Mouse (Mus musculus) embryonic facial prominence, embryonic 11.5 days (tissue): Measurements from ENCODE around the gene Macrod2. TPM values are rescaled to one million over a fixed set of nuclear protein-coding genes. Genes with fewer than 3 reads are reported as not detected.

ENCODE experiments used
- ATAC-seq: fragments of 200-750 bp; cut with Nextera tagmentation; replicated peaks from 2 replicates; pipeline ENCODE4 v1.8.0; 2017; ENCODE audit warnings: low read depth; ENCODE audit not compliant: insufficient number of reproducible peaks, low FRiP score, low TSS enrichment
- DNase-seq: peaks from one replicate; pipeline ENCODE4 v3.0.0-alpha.2; 2015; ENCODE audit warnings: low spot score
- H3K27ac ChIP-seq: fragments of 300-500 bp; sonication (generic); replicated peaks from 2 replicates; pipeline ENCODE4 v1.5.1; 2014; ENCODE audit warnings: mild to moderate bottlenecking, low read depth, low read length, control low read depth
- H3K27me3 ChIP-seq: fragments of 300-500 bp; sonication (generic); 2 replicates; pipeline ENCODE4 v1.6.1; 2014; ENCODE audit warnings: mild to moderate bottlenecking, low read length, moderate library complexity, mixed read lengths; ENCODE audit not compliant: control insufficient read depth, insufficient read depth
- H3K36me3 ChIP-seq: fragments of 300-500 bp; sonication (generic); replicated peaks from 2 replicates; pipeline ENCODE4 v1.6.1; 2014; ENCODE audit warnings: low read depth, mild to moderate bottlenecking, low read length, moderate library complexity, mixed read lengths; ENCODE audit not compliant: control insufficient read depth, insufficient read depth
- H3K4me1 ChIP-seq: fragments of 300-500 bp; sonication (generic); 2 replicates; pipeline ENCODE4 v1.6.1; 2014; ENCODE audit warnings: low read length, mixed read lengths; ENCODE audit not compliant: control insufficient read depth, insufficient read depth
- H3K4me2 ChIP-seq: fragments of 300-500 bp; sonication (generic); 2 replicates; pipeline ENCODE4 v1.6.1; 2014; ENCODE audit warnings: low read depth, mild to moderate bottlenecking, control low read depth, low read length, moderate library complexity
- H3K4me3 ChIP-seq: fragments of 300-500 bp; sonication (generic); 2 replicates; pipeline ENCODE4 v1.5.1; 2014; ENCODE audit warnings: low read depth, low read length, control low read depth
- H3K9ac ChIP-seq: fragments of 300-500 bp; sonication (generic); replicated peaks from 2 replicates; pipeline ENCODE4 v1.6.1; 2014; ENCODE audit warnings: mild to moderate bottlenecking, control low read depth, low read length
- H3K9me3 ChIP-seq: fragments of 300-500 bp; sonication (generic); replicated peaks from 2 replicates; pipeline ENCODE4 v1.6.1; 2016; ENCODE audit warnings: mild to moderate bottlenecking, low read length, inconsistent platforms, mixed read lengths; ENCODE audit not compliant: control insufficient read depth
- WGBS: fragments of 180-500 bp; shearing (Covaris S2); extraction: QIAGEN DNeasy Blood & Tissue Kit; methylation state at CpG from one replicate; pipeline ENCODE4 v1.1.7; 2014; 5-methylcytosine and 5-hydroxymethylcytosine counted together
- polyA plus RNA-seq: library from polyadenylated mRNA; unstranded; fragments of >200 nt; fragmentation: Nextera tagmentation; extraction: Ambion mirVana; gene quantifications from 2 replicates; pipeline ENCODE4 v1.2.1, GENCODE M21; 2014

Gene Macrod2
- polyA plus RNA-seq, 1 experiment from 2014 or later, result 33.8 TPM

DNA sequence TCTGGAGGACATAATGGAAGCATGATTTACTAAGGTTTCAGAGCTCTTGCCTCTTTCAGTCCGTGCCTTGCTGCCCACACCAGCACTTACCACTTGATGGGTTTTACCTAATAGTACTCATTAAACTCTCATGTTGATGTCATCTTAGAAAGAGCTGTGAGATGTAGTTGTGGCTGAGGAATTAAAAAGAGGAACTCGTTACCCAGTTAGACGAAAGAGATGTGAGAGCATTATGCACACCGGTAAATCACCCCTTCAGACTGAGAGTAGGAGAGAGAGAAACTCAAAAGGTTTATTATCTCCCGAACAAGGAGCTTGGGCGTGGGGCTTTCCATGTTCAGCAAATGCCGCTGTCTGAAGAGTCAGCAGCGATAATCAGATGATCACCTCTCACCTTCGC, 458.4 kb downstream of the Macrod2 start:
- DNase-seq (no peak), ATAC-seq (no peak)
- Histone ChIP-seq H3K4me1 (no peaks in the 10 kb centered on the region), H3K4me2 (no peak overlapping the region), H3K4me3 (no peak overlapping the region), H3K9me3 (no peaks in the 10 kb centered on the region), H3K36me3 (no peaks in the 10 kb centered on the region), H3K9ac (no peak overlapping the region), H3K27me3 (no peaks in the 10 kb centered on the region), H3K27ac (no peak overlapping the region)
- 76% methylated on average over 9 of the region's 9 CpGs for WGBS

DNA sequence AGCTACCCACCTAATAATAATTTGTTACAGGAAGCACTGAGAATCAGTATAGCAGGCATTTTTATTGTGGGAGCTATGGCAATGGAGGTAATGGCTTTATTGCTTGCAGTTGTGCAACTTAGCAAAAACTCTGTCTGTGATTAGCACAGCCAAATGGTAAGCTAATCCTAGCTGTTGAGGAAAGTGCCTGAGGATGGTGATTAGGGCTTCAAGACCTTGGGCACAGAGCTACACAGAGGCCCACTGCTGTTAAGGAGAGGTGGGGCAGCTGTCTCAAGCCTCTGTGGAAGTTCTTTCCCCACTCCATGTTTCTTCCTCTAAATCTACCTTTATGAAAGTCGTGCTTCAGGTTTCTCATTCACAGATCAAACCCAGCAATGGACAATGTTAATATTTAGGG, 466.2 kb downstream of the Macrod2 start:
- Histone ChIP-seq H3K9me3 (no peaks in the 10 kb centered on the region), H3K4me3 (no peak overlapping the region), H3K27ac (no peak overlapping the region), H3K4me2 (no peak overlapping the region), H3K36me3 (no peaks in the 10 kb centered on the region), H3K27me3 (no peaks in the 10 kb centered on the region), H3K9ac (no peak overlapping the region), H3K4me1 (no peaks in the 10 kb centered on the region)
- no peak for ATAC-seq
- DNase-seq, result no peak
- 75% methylated on average over 1 of the region's 1 CpGs for WGBS

DNA sequence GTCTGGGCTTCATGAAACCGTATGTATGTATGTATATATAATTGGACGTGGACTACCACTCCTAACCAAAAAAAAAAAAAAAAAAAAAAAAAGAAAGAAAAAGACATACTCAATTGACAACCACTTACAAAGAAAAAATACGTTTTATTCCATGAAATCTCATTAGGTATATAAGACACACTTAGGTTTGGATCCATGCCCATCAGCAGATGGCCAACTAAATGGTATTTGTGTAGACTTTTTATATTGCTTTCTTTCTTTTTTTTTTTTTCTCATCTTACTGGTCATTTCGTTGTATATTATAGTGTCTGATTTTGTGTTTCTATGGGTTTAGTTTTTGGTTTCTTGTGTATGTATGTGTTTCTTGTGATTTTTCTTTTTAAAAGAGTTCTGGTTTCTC, 467.6 kb downstream of the Macrod2 start:
- H3K27ac ChIP-seq, result no peak overlapping the region
- H3K9ac ChIP-seq, result no peak overlapping the region
- WGBS, result 87% methylated on average over 4 of the region's 4 CpGs

DNA sequence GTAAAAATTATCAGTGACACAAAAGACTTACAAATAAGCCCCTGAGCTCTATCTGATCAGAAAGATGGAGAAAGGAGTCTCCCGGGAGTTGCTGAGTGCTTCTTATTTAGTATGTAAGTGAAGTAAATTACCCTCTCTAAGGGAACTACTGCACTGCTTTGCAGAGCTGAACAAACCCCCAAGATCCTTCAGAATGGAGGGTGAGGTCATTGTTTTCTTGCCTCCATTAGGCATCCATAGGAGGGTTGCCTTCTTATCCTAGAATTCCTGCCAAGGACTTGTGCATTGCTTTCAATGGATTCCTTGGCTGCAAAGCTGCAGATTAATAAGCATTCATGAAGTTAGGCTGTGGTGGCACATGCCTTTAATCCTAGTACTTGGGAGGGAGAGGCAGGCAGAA, 470.5 kb downstream of the Macrod2 start:
- DNase-seq (no peak), ATAC-seq (no peak)
- Histone ChIP-seq H3K9me3 (no peaks in the 10 kb centered on the region), H3K4me3 (no peak overlapping the region), H3K36me3 (no peaks in the 10 kb centered on the region), H3K4me2 (no peak overlapping the region), H3K4me1 (no peaks in the 10 kb centered on the region), H3K27ac (no peak overlapping the region), H3K9ac (no peak overlapping the region), H3K27me3 (no peaks in the 10 kb centered on the region)
- 83% methylated on average over 1 of the region's 1 CpGs for WGBS

More for the DNA sequence above, 467.6 kb downstream of the Macrod2 start:
- H3K4me2 ChIP-seq, result no peak overlapping the region
- H3K4me1 ChIP-seq, result no peaks in the 10 kb centered on the region
- H3K4me3 ChIP-seq, result no peak overlapping the region
- no peaks in the 10 kb centered on the region for H3K27me3 ChIP-seq
- DNase-seq (no peak), ATAC-seq (no peak)
- no peaks in the 10 kb centered on the region for H3K36me3 ChIP-seq
- H3K9me3 ChIP-seq, result no peaks in the 10 kb centered on the region

DNA sequence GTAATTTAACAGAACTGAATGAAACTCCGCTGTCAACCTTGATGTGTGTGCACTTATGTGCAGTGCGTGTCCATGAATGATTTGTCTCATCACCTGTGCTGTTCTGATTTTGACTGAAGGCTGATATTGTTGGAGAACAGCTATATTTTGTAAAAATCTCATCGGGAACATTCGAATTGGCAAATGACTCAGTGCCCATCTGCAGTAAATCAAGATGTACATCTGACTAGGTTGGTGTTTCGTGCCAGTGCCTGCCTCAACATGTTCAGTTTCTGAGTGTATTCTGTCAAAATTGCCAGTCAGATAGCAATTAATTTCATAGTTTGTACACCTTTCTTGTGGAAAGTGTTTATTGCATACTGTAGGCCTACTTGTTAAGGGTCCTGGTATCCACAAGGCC, 472.0 kb downstream of the Macrod2 start:
- H3K4me2 ChIP-seq, result no peak overlapping the region
- H3K27ac ChIP-seq, result no peak overlapping the region
- H3K36me3 ChIP-seq, result no peaks in the 10 kb centered on the region
- no peaks in the 10 kb centered on the region for H3K4me1 ChIP-seq
- no peaks in the 10 kb centered on the region for H3K9me3 ChIP-seq
- no peak for DNase-seq
- ATAC-seq, result no peak
- 89% methylated on average over 5 of the region's 5 CpGs for WGBS
- no peak overlapping the region for H3K9ac ChIP-seq
- H3K4me3 ChIP-seq, result no peak overlapping the region
- no peaks in the 10 kb centered on the region for H3K27me3 ChIP-seq

DNA sequence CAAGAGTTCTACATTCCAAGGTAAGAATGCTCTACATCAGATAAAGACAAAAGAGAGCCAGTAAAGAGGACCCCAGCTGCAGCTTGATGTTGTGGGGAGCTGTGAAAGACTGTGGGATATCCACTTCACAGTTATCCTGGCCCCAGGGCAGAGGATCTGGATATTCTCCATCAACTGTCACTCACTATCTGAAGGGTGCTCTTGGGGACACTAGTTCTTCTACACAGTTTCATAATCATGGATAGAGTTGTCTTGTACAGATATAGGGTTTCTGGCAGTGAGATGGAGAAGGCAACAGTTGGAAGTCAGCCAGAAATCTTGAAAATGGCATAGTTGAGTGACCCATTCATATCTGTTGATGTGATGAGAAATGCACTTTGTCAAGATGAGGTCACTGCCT, 490.1 kb downstream of the Macrod2 start:
- no peak overlapping the region for H3K4me3 ChIP-seq
- no peaks in the 10 kb centered on the region for H3K27me3 ChIP-seq
- H3K27ac ChIP-seq, result no peak overlapping the region
- H3K36me3 ChIP-seq, result no peaks in the 10 kb centered on the region
- H3K4me2 ChIP-seq, result no peak overlapping the region
- no peaks in the 10 kb centered on the region for H3K4me1 ChIP-seq
- no peak for ATAC-seq
- no peak overlapping the region for H3K9ac ChIP-seq
- H3K9me3 ChIP-seq, result no peaks in the 10 kb centered on the region
- DNase-seq, result no peak

DNA sequence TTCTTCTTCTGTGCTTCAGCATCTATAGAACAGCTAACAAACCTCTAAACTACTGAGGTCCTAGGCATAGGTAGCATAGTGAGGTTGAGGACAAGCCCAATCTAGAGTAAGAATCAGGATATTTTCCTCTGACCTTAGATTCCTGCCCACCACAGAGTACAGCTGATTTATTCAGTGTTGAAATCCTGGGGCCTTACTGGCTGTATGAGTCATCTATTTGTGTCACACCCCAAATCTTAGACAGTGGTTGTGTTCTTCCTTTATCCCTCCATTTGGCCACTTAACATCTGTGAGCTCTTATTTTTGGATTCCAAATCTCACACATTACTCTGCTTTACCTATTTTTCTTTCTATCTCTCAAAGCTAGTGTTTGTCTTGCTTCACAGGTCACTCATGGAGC, 495.6 kb downstream of the Macrod2 start:
- ATAC-seq (no peak), DNase-seq (no peak)
- Histone ChIP-seq H3K9me3 (no peaks in the 10 kb centered on the region), H3K9ac (no peak overlapping the region), H3K27ac (no peak overlapping the region), H3K4me1 (no peaks in the 10 kb centered on the region), H3K4me3 (no peak overlapping the region), H3K36me3 (no peaks in the 10 kb centered on the region), H3K27me3 (no peaks in the 10 kb centered on the region), H3K4me2 (no peak overlapping the region)

DNA sequence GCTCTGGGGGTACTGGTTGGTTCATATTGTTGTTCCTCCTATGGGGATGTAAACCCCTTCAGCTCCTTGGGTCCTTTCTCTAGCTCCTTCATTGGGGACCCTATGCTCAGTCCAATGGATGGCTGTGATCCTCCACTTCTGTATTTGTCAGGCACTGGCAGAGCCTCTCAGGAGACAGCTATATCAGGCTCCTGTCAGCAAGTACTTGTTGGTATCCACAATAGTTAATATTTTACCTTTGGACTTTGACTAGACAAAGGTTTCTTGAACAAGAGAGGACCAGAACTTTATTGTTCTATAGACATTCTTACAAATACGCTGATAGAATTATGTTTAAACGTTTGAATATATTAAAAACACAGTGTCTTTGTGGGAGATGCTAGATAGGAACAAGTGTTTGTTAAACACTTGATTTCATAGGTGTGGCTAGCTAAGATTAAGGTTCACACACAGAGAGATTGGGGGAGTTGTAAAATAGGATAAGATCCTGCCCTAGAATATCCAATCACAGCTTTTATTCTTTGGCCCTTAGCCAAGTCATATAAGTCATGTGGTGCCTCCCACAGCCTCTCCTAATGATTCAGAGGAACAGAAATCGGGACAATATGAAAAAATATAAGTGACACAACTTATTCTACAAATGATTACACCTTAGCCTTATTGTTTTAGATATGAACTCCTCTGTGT, 501.4 kb downstream of the Macrod2 start:
- H3K4me2 ChIP-seq, result no peak overlapping the region
- H3K27ac ChIP-seq, result no peak overlapping the region
- DNase-seq (no peak), ATAC-seq (no peak)
- H3K27me3 ChIP-seq, result no peaks in the 10 kb centered on the region
- H3K4me3 ChIP-seq, result no peak overlapping the region
- H3K9ac ChIP-seq, result no peak overlapping the region
- H3K4me1 ChIP-seq, result no peaks in the 10 kb centered on the region
- WGBS, result 88% methylated on average over 3 of the region's 3 CpGs
- no peaks in the 10 kb centered on the region for H3K36me3 ChIP-seq
- H3K9me3 ChIP-seq, result no peaks in the 10 kb centered on the region
